Mouse (Mus musculus) cerebellum, adult 8-10 months (tissue): ENCODE data around the gene Stpg3.

ENCODE experiments used
- DNase-seq: peaks from one replicate; pipeline ENCODE4 v3.0.0; 2022

The Stpg3 gene

DNA sequence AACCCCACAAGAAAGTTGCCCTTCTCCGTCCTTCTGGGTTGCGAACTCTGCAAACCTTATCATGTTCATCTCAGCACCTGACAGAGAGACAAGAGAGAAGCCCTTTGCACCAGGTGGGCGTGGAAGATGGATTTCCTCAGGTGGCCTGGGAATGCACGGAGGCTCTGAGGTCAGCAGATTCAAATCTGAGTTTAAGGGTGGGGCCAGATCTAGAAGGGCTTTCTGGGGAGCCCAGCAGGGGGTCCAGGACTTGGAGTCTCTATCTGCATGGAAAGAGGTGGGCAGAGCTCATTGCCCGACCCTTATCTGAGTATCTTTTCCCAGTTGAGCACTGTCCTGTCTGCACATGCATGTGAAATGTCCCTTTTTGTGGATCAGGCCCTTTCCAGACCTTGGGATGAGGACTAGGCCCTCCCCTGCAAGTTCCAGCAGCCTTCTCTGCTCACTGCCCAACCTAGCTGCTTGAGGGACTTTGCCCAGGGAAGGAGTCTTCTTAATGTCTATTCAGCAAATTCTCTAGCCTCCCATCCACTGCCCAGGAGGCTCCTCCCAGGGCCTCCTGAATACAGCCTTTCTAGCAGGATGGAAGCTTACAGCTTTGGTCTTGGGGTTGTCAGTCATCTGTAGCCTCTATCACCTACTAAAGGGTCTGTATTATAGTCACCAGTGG is 20.2 kb upstream of the Stpg3 start:
- no peak for DNase-seq

DNA sequence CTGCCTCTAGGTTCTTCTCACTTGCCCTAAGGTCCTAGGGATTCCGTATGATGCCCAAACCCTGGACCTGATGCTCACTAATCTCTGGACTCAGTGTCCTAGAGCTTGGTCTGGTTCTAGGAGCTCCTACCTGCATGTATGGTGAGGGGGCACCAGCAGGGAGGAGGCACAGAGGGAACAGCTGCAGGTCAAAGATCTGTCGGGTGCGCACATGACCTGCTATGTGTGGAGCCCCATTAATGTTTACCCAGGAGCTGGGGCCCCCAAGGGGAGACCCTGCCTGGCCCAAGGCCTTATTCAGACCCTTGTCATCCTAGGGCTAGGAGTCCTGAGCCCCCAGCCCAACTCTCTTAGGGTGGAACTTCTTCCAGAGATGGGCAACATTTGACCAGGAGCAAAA is 19.6 kb upstream of the Stpg3 start, which contains the start of gene Slc34a3:
Gene Slc34a3, minus strand, starts transcription at position 315 of the 400 bp plus-strand sequence.
- no peak for DNase-seq

DNA sequence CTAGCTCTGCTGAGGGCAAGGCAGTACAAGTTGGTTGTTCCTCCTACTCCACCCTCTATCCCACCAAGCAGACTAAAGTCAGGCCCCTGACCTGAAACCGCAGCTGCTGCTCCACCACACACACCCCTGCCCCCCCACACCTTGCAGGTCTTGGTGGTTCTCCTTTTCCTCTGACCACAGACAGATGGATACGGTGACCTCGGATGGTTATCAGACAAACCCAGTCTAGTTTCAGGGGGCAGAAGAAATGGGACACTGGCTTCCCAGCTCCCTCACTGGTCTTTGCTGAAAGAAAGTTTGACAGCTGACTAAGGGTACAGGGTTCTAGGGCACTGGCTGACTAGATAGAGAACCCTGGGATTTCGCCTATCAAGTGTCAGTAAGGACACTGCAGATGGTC is 19.0 kb upstream of the Stpg3 start:
- DNase-seq = no peak

GRCm38 (mm10) chr2:25231038-25231437 is 16.6 kb upstream of the Stpg3 start:
- no peak for DNase-seq

DNA sequence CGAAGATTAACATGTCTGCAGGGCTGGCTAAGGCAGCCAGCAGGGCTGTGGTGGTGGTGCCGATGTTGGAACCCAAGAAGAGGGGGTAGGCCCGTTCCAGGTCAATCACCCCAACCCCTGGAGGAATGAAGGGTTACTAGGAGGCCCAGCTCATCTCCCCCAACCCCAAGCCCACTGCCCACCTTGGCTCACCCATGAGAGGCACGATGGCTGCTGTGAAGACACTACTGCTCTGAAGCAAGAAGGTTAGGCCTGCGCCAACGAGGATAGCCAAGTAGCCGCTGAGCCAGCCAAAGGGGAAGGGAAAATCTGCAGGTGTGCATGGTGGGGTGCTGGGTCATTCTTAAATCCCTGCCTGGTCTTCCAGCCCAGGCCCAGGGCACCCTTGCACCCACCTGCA is 16.1 kb upstream of the Stpg3 start:
- DNase-seq = no peak

DNA sequence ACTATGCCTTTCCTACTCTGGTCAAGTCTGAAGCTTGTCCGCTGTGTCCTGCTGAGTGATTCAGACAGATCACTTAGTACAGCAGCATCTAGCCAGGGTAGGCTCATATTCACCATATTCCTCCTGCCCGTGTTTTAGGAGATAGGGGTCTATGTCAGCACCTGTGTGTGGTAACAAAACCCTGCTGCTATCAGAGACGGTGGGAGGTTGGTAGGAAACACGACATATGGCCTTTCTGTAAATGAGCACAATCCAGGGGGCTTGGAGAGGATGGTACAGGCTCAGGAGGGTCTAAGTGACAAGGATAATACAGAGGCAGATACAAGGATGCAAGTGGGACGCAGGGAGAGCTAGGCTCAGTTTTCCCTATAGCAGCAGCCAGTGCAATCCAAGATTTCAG is 15.1 kb upstream of the Stpg3 start:
- no peak for DNase-seq

- DNase-seq = no peak
Measured at GRCm38 (mm10) chr2:25228995-25229530, 14.6 kb upstream of the Stpg3 start.

- DNase-seq = peak; percentile 86
Measured at GRCm38 (mm10) chr2:25228431-25228889, 14.0 kb upstream of the Stpg3 start.

- DNase-seq = no peak
Measured at GRCm38 (mm10) chr2:25227406-25227805, 13.0 kb upstream of the Stpg3 start.

DNA sequence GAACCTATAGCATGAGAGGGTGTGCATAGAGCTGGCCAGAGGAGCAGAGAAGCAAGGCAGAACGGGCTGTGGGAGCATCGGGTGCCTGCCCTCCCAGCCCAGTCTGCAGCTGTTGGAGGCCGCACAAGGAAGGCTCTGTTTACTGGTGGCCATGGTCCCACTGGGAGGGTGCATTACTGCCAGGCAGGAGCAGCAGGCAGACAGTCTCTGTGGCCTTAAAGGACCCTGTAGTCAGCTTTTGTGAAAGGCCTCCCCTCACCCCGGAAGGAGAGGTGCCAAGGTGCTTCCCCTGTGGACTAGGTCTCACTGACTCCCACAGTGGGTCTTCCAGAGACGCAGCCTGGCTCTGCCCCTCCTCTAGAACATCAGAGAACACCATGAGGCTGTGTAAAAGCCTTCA is 12.4 kb upstream of the Stpg3 start:
- no peak for DNase-seq

GRCm38 (mm10) chr2:25225811-25226379 is 11.5 kb upstream of the Stpg3 start:
- no peak for DNase-seq

GRCm38 (mm10) chr2:25224766-25225752 is 10.6 kb upstream of the Stpg3 start:
- DNase-seq = peak; percentile 99

GRCm38 (mm10) chr2:25224492-25224765 is 10.0 kb upstream of the Stpg3 start, which contains the start of gene Tubb4b:
Tubb4b (minus strand) TSS chr2:25224702.
- no peak for DNase-seq

GRCm38 (mm10) chr2:25223681-25224491 is 9.4 kb upstream of the Stpg3 start:
- DNase-seq = no peak

GRCm38 (mm10) chr2:25221331-25221772 is 6.9 kb upstream of the Stpg3 start:
- DNase-seq = no peak

GRCm38 (mm10) chr2:25218445-25218844 is 4.0 kb upstream of the Stpg3 start, which contains the start of gene Fam166a:
Fam166a (plus strand) TSS chr2:25218745.
- no peak for DNase-seq

DNA sequence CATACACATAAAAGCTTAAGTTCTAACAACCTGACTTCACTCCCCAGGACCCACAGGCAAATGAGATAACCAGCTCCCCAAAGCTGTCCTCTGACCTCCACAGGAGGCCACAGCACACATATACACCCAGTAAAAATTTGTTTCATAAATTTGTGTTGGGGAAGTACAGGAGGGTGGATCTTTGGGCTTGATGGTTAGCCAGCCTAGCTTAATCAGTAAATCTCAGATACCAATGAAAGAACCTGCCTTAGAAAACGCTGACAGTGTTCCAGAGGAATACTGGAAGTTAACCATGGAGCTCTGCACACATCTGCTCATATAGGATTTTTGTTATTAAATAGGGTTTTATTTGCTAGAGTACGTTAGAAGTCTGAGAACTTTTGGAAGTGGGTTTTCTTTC is 3.2 kb upstream of the Stpg3 start:
- no peak for DNase-seq

DNA sequence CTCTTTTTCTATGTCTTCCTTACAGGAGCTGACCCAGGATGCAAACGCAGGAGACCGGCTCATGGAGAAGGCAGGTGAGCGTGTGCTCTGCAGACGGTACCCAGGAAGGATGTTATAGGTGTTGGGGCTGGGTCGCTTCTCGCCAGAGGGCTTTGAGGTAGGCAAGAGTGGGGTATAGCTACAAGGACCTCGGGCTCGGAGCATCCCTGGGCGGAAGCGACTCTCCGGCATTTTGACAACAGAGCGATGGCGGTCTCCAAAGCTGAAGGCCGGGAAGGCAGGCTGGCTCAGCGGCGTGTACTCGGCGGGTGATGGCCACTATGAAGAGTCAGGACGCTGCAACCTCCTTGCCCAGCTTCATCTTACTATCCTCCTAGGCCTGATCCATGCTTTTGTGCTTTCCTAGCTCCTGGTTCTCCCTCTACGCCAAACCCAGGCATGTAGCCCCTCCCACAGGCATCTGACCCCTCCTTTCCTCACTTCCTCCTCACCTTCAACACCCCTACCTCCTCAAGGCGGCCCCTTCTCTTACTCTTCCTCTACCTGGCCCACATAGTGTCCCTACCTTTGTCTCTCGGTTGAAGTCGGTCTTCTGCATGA is 1.1 kb downstream of the Stpg3 start:
- DNase-seq = no peak

DNA sequence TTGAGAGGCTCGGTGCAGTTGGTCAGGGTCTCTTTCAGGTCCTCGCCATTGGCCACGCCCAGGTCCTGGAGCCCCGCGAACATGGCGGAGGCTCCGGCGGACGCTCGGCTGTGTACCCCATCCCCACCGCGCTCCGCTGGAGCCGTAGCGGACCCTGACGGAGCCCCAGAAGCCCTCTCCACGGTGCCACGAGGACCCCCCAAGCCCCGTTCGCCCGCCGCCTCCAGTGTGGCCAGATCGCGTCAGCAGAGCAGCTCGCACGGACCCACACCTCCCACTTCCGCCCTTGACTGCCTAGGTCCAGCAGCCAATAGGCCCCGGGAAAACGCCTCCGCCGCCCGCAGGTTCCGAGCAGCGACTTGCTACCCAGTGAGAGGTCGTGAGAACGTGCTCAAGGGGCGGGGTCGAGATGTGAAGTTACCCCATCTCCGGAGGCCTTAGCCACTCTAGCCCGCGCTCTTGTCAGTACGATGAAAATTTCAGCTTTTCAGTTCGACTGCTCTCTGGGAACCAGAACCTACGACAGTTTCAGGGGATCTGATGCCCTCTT is 3.2 kb downstream of the Stpg3 start, which contains the start of gene Nelfb:
Gene Nelfb, minus strand, starts transcription at position 369 of the 550 bp plus-strand sequence.
- DNase-seq = peak; percentile 87

DNA sequence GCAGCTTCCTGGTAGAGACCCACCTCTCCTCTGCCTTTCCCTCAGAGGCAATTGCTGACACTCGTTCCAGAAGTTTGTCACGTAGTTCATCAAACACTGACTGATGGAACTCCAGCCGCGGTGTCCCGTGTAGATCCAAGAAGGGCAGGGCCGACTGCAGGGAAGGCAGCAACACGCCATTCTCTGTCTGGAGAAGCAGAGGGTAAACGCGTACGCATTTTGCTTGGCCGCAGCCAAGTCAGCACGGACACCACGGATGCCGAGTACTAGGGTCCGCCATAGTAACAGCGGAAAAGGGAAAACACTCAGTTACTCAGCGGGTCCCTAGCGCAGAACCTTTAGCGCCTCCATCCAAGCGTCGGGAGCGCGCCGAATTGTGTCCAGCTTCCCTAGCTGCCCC is 3.8 kb downstream of the Stpg3 start:
- DNase-seq = no peak

DNA sequence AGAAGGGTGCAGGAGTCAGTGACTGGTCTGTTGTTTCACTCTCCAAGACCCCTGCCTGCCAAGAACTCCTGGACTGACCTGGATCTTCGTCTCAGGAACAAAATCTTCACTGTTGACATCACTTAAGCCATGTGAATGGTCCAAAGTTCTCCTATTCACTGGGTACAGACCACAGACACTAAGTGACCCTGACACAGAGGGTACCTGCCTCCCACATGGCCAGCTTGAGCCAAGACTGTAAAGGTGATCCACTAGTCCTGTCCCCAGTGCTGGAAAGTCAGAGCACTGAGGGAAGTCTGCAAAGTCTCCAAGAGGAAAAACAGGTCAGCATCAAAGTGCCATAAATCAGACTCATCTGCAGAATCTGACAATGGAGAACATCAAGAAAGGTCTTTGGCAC is 6.8 kb downstream of the Stpg3 start:
- DNase-seq = no peak
